Mouse (Mus musculus) hindbrain, embryonic 11.5 days (tissue): Measurements from ENCODE around the gene Chn2. TPM values are rescaled to one million over a fixed set of nuclear protein-coding genes. Genes with fewer than 3 reads are reported as not detected.

Experiments used
- ATAC-seq: fragments of 200-750 bp; cut with Nextera tagmentation; 2 replicates; pipeline ENCODE4 v1.8.0; 2017; ENCODE audit warnings: mild to moderate bottlenecking, moderate TSS enrichment, moderate library complexity; ENCODE audit not compliant: low FRiP score
- DNase-seq: peaks from one replicate; pipeline ENCODE4 v3.0.0-alpha.2; 2015; ENCODE audit warnings: low spot score
- H3K27ac ChIP-seq: fragments of 300-500 bp; sonication (generic); 2 replicates; pipeline ENCODE4 v1.5.1; 2014; ENCODE audit warnings: mild to moderate bottlenecking, low read depth, low read length
- H3K27me3 ChIP-seq: fragments of 300-500 bp; sonication (generic); 2 replicates; pipeline ENCODE4 v1.6.1; 2014; ENCODE audit warnings: mild to moderate bottlenecking, low read length, moderate library complexity, mixed read lengths; ENCODE audit not compliant: control insufficient read depth, insufficient read depth
- H3K36me3 ChIP-seq: fragments of 300-500 bp; sonication (generic); 2 replicates; pipeline ENCODE4 v1.6.1; 2014; ENCODE audit warnings: mild to moderate bottlenecking, low read length, moderate library complexity, mixed read lengths; ENCODE audit not compliant: control insufficient read depth, insufficient read depth
- H3K4me1 ChIP-seq: fragments of 300-500 bp; sonication (generic); replicated peaks from 2 replicates; pipeline ENCODE4 v1.6.1; 2014; ENCODE audit warnings: low read length, mixed read lengths; ENCODE audit not compliant: control insufficient read depth, insufficient read depth
- H3K4me2 ChIP-seq: fragments of 300-500 bp; sonication (generic); replicated peaks from 2 replicates; pipeline ENCODE4 v1.6.1; 2014; ENCODE audit warnings: mild to moderate bottlenecking, low read depth, low read length
- H3K4me3 ChIP-seq: fragments of 300-500 bp; sonication (generic); 2 replicates; pipeline ENCODE4 v1.5.1; 2014; ENCODE audit warnings: low read depth, low read length
- H3K9ac ChIP-seq: fragments of 300-500 bp; sonication (generic); 2 replicates; pipeline ENCODE4 v1.6.1; 2014; ENCODE audit warnings: low read depth, low read length
- H3K9me3 ChIP-seq: fragments of 300-500 bp; sonication (generic); 2 replicates; pipeline ENCODE4 v1.6.1; 2016; ENCODE audit warnings: low read length; ENCODE audit not compliant: control insufficient read depth
- WGBS: fragments of 180-500 bp; shearing (Covaris S2); extraction: QIAGEN DNeasy Blood & Tissue Kit; methylation state at CpG from one replicate; pipeline ENCODE4 v1.1.7; 2014; 5-methylcytosine and 5-hydroxymethylcytosine counted together
- polyA plus RNA-seq: library from polyadenylated mRNA; unstranded; fragments of >200 nt; fragmentation: Nextera tagmentation; extraction: Ambion mirVana; gene quantifications from 2 replicates; pipeline ENCODE4 v1.2.1, GENCODE M21; 2014

Gene Chn2
- polyA plus RNA-seq, 1 experiment from 2014 or later: 14.4 TPM

- Histone ChIP-seq H3K9me3 (no peaks in the 10 kb centered on the region), H3K4me1 (no peaks in the 10 kb centered on the region), H3K27me3 (no peaks in the 10 kb centered on the region), H3K4me2 (no peak overlapping the region), H3K36me3 (no peaks in the 10 kb centered on the region), H3K9ac (no peak overlapping the region), H3K4me3 (no peak overlapping the region), H3K27ac (no peak overlapping the region)
- 77% methylated on average over 5 of the region's 5 CpGs for WGBS
- no peak for ATAC-seq
- no peak for DNase-seq
Observed at GRCm38 (mm10) chr6:54125536-54125935, 86.2 kb downstream of the Chn2 start.

GRCm38 (mm10) chr6:54126225-54126992 is 87.1 kb downstream of the Chn2 start:
- no peak overlapping the region for H3K4me2 ChIP-seq
- ATAC-seq: no peak
- no peak overlapping the region for H3K4me3 ChIP-seq
- WGBS: 88% methylated on average over 9 of the region's 9 CpGs
- no peak overlapping the region for H3K9ac ChIP-seq
- H3K9me3 ChIP-seq: no peaks in the 10 kb centered on the region
- H3K36me3 ChIP-seq: no peaks in the 10 kb centered on the region
- H3K27me3 ChIP-seq: no peaks in the 10 kb centered on the region
- DNase-seq: no peak
- no peak overlapping the region for H3K27ac ChIP-seq
- H3K4me1 ChIP-seq: no peaks in the 10 kb centered on the region

- Histone ChIP-seq H3K4me2 (no peak overlapping the region), H3K36me3 (no peaks in the 10 kb centered on the region), H3K27me3 (no peaks in the 10 kb centered on the region), H3K9me3 (no peaks in the 10 kb centered on the region), H3K4me3 (no peak overlapping the region), H3K27ac (no peak overlapping the region), H3K4me1 (no peaks in the 10 kb centered on the region), H3K9ac (no peak overlapping the region)
- DNase-seq (no peak), ATAC-seq (no peak)
- 89% methylated on average over 11 of the region's 11 CpGs for WGBS
Observed at GRCm38 (mm10) chr6:54126993-54127697, 87.8 kb downstream of the Chn2 start.

- no peak overlapping the region for H3K9ac ChIP-seq
- H3K4me2 ChIP-seq: no peak overlapping the region
- 94% methylated on average over 1 of the region's 1 CpGs for WGBS
- H3K4me3 ChIP-seq: no peak overlapping the region
- H3K27ac ChIP-seq: no peak overlapping the region
- H3K36me3 ChIP-seq: no peaks in the 10 kb centered on the region
- no peaks in the 10 kb centered on the region for H3K27me3 ChIP-seq
- no peak for DNase-seq
- no peaks in the 10 kb centered on the region for H3K4me1 ChIP-seq
- no peak for ATAC-seq
- H3K9me3 ChIP-seq: no peaks in the 10 kb centered on the region
Observed at GRCm38 (mm10) chr6:54128702-54129101, 89.3 kb downstream of the Chn2 start.

GRCm38 (mm10) chr6:54129570-54129969 is 90.2 kb downstream of the Chn2 start:
- H3K27me3 ChIP-seq: no peaks in the 10 kb centered on the region
- ATAC-seq (no peak), DNase-seq (no peak)
- H3K4me3 ChIP-seq: no peak overlapping the region
- no peak overlapping the region for H3K9ac ChIP-seq
- no peaks in the 10 kb centered on the region for H3K36me3 ChIP-seq
- H3K27ac ChIP-seq: no peak overlapping the region
- H3K9me3 ChIP-seq: no peaks in the 10 kb centered on the region
- H3K4me1 ChIP-seq: no peaks in the 10 kb centered on the region
- no peak overlapping the region for H3K4me2 ChIP-seq
- WGBS: 88% methylated on average over 2 of the region's 2 CpGs

GRCm38 (mm10) chr6:54130881-54131280 is 91.5 kb downstream of the Chn2 start:
- DNase-seq (no peak), ATAC-seq (no peak)
- Histone ChIP-seq H3K9ac (no peak overlapping the region), H3K4me2 (no peak overlapping the region), H3K27me3 (no peaks in the 10 kb centered on the region), H3K27ac (no peak overlapping the region), H3K4me1 (no peaks in the 10 kb centered on the region), H3K9me3 (no peaks in the 10 kb centered on the region), H3K4me3 (no peak overlapping the region), H3K36me3 (no peaks in the 10 kb centered on the region)
- 78% methylated on average over 3 of the region's 3 CpGs for WGBS

- H3K27ac ChIP-seq: no peak overlapping the region
- no peak overlapping the region for H3K4me2 ChIP-seq
- H3K9me3 ChIP-seq: no peaks in the 10 kb centered on the region
- H3K9ac ChIP-seq: no peak overlapping the region
- WGBS: 90% methylated on average over 1 of the region's 1 CpGs
- ATAC-seq (no peak), DNase-seq (no peak)
- no peaks in the 10 kb centered on the region for H3K27me3 ChIP-seq
- H3K4me1 ChIP-seq: no peaks in the 10 kb centered on the region
- H3K4me3 ChIP-seq: no peak overlapping the region
- H3K36me3 ChIP-seq: no peaks in the 10 kb centered on the region
Observed at GRCm38 (mm10) chr6:54132576-54132975, 93.2 kb downstream of the Chn2 start.

- no peak overlapping the region for H3K9ac ChIP-seq
- no peak overlapping the region for H3K27ac ChIP-seq
- WGBS: 70% methylated on average over 5 of the region's 5 CpGs
- no peak overlapping the region for H3K4me3 ChIP-seq
- no peaks in the 10 kb centered on the region for H3K4me1 ChIP-seq
- no peak overlapping the region for H3K4me2 ChIP-seq
- no peaks in the 10 kb centered on the region for H3K9me3 ChIP-seq
- ATAC-seq (no peak), DNase-seq (no peak)
- no peaks in the 10 kb centered on the region for H3K27me3 ChIP-seq
- no peaks in the 10 kb centered on the region for H3K36me3 ChIP-seq
Observed at GRCm38 (mm10) chr6:54133231-54133630, 93.9 kb downstream of the Chn2 start.

- DNase-seq (no peak), ATAC-seq (no peak)
- WGBS: 88% methylated on average over 9 of the region's 9 CpGs
- Histone ChIP-seq H3K4me1 (no peaks in the 10 kb centered on the region), H3K27ac (no peak overlapping the region), H3K4me2 (no peak overlapping the region), H3K4me3 (no peak overlapping the region), H3K9ac (no peak overlapping the region), H3K9me3 (no peaks in the 10 kb centered on the region), H3K27me3 (no peaks in the 10 kb centered on the region), H3K36me3 (no peaks in the 10 kb centered on the region)
Observed at GRCm38 (mm10) chr6:54138157-54138556, 98.8 kb downstream of the Chn2 start.
